Mouse (Mus musculus): ENCODE results near the gene Soat2. TPM values are rescaled to one million over a fixed set of nuclear protein-coding genes. Genes with fewer than 3 reads are reported as not detected.

Soat2 gene
- total and polyA plus RNA-seq, 3 experiments: 0.28 to 10.4 (median 0.56) TPM

- Histone ChIP-seq H3K36me3 (replicated peaks in 1 of 2; ENCODE audit: control insufficient read depth in 1 of 2, insufficient read depth in 1 of 2, low read length in 1 of 2) (peaks cover 0 to 4% of the 10 kb centered on the region in 2 experiments), H3K9ac (ENCODE audit: insufficient read depth, low read depth) (no peak overlapping the region), H3K4me1 (ENCODE audit: control insufficient read depth in 1 of 2, insufficient read depth in 2 of 2) (peaks cover 0 to 9% of the 10 kb centered on the region in 2 experiments; a peak in 2 of 4 replicates), H3K4me2 (ENCODE audit: insufficient read depth, low read depth, poor library complexity, severe bottlenecking) (no peak overlapping the region), H3K79me2 (replicated peaks; ENCODE audit: control insufficient read depth, extremely low read depth, insufficient read depth, poor library complexity, severe bottlenecking) (no peaks in the 10 kb centered on the region), H3K27ac (ENCODE audit: insufficient read depth, low read depth) (no peak overlapping the region), H3K4me3 (replicated peaks in 1 of 3; ENCODE audit: low read depth in 2 of 3, low read length in 2 of 3, poor library complexity in 1 of 3) (no peak overlapping the region), H3K9me3 (replicated peaks; ENCODE audit: low read length) (no peaks in the 10 kb centered on the region), H3K27me3 (replicated peaks) (peaks cover 3% of the 10 kb centered on the region)
- dilution Hi-C loops (cut with MboI; ENCODE audit: extremely low pct_ligation_motif_present, extremely low pct_unique_long_range_greater_than_20kb, low sequenced_read_pairs) (no loop called here), in situ Hi-C loops (cut with MboI; ENCODE audit: low pct_ligation_motif_present, low pct_unique_long_range_greater_than_20kb, low sequenced_read_pairs) (no loop called here)
- TF ChIP-seq ZMIZ1 (IDR thresholded peaks at IDR 0.05; ENCODE audit: low read depth, low read length): no peak
- no peak for TF ChIP-seq RAD21 (IDR thresholded peaks at IDR 0.05; ENCODE audit: low read depth, low read length)
- no peak for TF ChIP-seq CHD1 (IDR thresholded peaks at IDR 0.05; ENCODE audit: low read depth, low read length)
- TF ChIP-seq NRF1 (IDR thresholded peaks at IDR 0.05; ENCODE audit: low read depth, low read length): no peak
- TF ChIP-seq MAFK (IDR thresholded peaks at IDR 0.05; ENCODE audit: insufficient replicate concordance, low read length): no peak
- TF ChIP-seq MAZ (IDR thresholded peaks at IDR 0.05; ENCODE audit: low read depth, low read length): no peak
- no peak for TF ChIP-seq RCOR1 (conservative IDR thresholded peaks at IDR 0.05; ENCODE audit: low read depth, low read length)
- no peak for DNase-seq (ENCODE audit: extremely low read depth)
Observed at GRCm38 (mm10) chr15:102167620-102168021, 17.3 kb downstream of the Soat2 start.

GRCm38 (mm10) chr15:102169064-102169463, 18.7 kb downstream of the Soat2 start:
- H3K4me1 ChIP-seq (ENCODE audit: control insufficient read depth in 1 of 2, insufficient read depth in 2 of 2): peaks cover 0 to 9% of the 10 kb centered on the region in 2 experiments; a peak in 2 of 4 replicates
- dilution Hi-C loops (cut with MboI; ENCODE audit: extremely low pct_ligation_motif_present, extremely low pct_unique_long_range_greater_than_20kb, low sequenced_read_pairs): no loop called here
- in situ Hi-C loops (cut with MboI; ENCODE audit: low pct_ligation_motif_present, low pct_unique_long_range_greater_than_20kb, low sequenced_read_pairs): no loop called here
- no peaks in the 10 kb centered on the region for H3K9me3 ChIP-seq (replicated peaks; ENCODE audit: low read length)
- DNase-seq (ENCODE audit: extremely low read depth): no peak
- TF ChIP-seq SMC3 (IDR thresholded peaks at IDR 0.05; ENCODE audit: low read depth, low read length) (no peak), CHD1 (IDR thresholded peaks at IDR 0.05; ENCODE audit: low read depth, low read length) (no peak), CHD2 (IDR thresholded peaks at IDR 0.05; ENCODE audit: low read length) (no peak), SIN3A (IDR thresholded peaks at IDR 0.05; ENCODE audit: low read length) (no peak), IRF4 (IDR thresholded peaks at IDR 0.05; ENCODE audit: low read depth, low read length) (no peak), ZNF384 (IDR thresholded peaks at IDR 0.05; ENCODE audit: low read depth, low read length) (no peak), JUND (conservative IDR thresholded peaks at IDR 0.05; ENCODE audit: low read depth, low read length) (no peak), JUN (IDR thresholded peaks at IDR 0.05; ENCODE audit: insufficient read depth, low read depth, low read length) (no peak), GABPA (IDR thresholded peaks at IDR 0.05; ENCODE audit: insufficient replicate concordance, low read depth, low read length) (no peak)
- no peak overlapping the region for H3K4me2 ChIP-seq (ENCODE audit: insufficient read depth, low read depth, poor library complexity, severe bottlenecking)
- H3K36me3 ChIP-seq (replicated peaks in 1 of 2; ENCODE audit: control insufficient read depth in 1 of 2, insufficient read depth in 1 of 2, low read length in 1 of 2): no peaks in the 10 kb centered on the region
- H3K27ac ChIP-seq (ENCODE audit: insufficient read depth, low read depth): no peak overlapping the region
- H3K27me3 ChIP-seq (replicated peaks): no peaks in the 10 kb centered on the region
- H3K79me2 ChIP-seq (replicated peaks; ENCODE audit: control insufficient read depth, extremely low read depth, insufficient read depth, poor library complexity, severe bottlenecking): no peaks in the 10 kb centered on the region
- no peak overlapping the region for H3K9ac ChIP-seq (ENCODE audit: insufficient read depth, low read depth)
- no peak overlapping the region for H3K4me3 ChIP-seq (replicated peaks in 1 of 3; ENCODE audit: low read depth in 2 of 3, low read length in 2 of 3, poor library complexity in 1 of 3)

Data from CH12.LX (cell line).